Mouse (Mus musculus) CD8-positive naive resting alpha-beta T cell, adult 2 months (primary cell): Measurements from ENCODE around the gene Magee1.
"Not testable (repeated sequence)": the region's sequence is repeated elsewhere in the genome, so short reads cannot be mapped to it uniquely, and the experiment has no call there.

Experiments
- DNase-seq, 2 experiments: peaks; one replicate each; pipeline ENCODE4 v3.0.0; 2022; ENCODE audit warnings: low read depth in 2 of 2, low spot score in 2 of 2

The Magee1 gene

DNA sequence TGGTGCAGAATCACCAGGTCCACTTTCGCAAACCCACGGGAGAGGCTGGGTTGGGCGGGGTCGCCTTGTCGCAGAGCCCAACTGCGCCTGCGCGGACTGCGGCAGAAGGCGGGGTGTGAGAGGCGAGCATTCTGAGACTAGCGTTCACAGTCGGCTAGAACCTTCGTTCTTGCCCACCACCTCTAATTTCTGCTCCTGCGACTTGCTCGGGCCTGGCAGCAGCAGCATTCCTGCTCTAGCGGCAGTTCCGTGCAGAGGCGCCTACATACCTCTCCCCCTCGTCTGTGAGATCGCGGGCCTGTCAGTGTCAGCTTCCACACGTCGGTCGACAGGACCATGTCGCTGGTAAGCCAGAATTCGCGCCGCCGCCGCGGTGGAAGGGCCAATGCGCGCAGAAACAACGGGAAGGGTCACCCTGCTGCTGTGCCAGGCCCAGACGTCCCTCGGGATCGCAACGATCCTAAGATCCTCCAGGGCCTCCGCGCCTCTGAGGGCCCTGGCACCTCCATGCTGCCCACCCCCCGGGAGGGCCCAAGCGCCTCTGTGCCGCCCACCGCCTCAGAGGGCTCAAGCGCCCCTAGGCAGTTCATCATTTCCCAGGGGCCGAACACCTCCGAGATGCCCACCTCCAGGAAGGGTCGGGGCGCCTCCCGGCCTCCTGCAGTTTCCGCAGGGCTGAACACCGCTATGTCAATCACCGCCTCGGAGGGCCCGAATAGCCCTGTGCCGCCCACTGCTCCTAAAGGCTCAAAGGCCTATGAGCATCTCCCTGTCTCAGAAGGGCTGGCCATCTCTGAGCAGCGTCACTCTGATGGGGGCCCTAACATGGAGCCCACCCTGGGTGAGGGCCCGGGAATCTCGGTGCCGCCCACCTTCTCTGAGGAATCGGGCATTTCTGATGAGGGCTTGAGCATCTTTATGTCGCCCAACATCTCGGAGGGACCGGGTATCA, at the start of gene Magee1:
Gene Magee1 (plus strand): TSS at position 104 of the 952 bp plus-strand sequence.
- DNase-seq = peak; percentile 40 to 63

DNA sequence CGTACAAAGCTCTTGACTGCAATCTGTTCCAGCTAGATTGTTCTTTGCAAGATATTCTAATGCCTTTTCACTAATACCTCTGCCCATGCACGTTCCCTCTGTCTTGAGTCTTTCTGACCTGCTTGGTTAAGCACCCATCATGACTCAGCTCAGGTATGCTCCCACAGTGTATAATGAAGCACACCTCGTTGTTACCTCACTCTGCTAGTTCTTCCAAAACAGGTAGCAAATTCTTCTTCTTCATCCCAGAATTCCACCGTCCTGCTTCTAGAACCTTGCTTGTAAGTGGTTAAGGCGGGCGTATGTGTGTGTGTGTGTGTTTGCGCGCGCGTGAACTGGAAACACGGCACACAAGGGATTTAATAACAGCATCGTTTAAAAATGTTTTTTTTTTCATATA, 41.0 kb upstream of the Magee1 start:
- DNase-seq = no peak

DNA sequence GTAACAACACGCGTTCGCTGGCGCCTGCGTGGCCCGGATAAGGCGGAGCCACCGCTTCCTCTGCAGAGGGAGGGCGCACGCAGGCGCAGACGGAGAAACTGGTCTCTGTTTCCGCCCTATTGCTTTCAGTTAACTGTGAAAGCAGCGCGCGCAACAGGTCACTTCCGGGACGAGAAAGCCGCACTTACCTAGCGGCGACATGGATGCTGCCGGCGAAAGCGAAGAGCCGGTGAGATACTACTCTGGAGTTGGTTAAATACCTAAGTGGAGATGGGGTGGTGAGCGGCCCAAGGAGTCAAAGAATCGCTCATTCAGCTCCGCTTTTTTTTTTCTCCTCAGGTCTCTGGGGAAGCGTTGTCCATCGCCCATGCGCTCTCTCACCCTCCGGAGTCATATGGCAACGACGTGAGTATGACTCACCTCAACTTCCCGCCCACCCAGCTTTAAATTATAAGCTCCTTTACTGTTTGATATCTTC, 40.5 kb upstream of the Magee1 start, which contains the start of gene Pbdc1:
Gene Pbdc1 (plus strand): TSS at position 142 of the 478 bp plus-strand sequence.
- DNase-seq = peak; percentile 79 to 90

DNA sequence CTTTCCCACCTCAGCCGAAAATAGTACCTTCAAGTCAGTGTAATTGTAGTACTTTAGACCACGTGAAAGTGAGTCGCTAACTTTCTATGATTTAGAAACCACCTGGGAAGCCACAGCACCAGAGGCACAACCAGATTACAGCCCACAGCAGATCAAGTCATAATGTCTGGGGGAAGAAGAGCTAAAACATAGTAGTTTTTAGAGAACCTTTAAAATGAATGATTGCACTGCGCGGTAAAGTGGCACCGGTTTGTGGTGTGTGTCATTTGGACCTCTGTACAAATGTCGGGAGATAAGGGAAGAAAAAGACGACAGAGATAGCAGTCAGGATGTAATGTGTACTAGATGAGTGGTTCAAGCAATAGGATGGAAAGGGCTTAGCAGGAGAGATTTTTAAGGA, 40.1 kb upstream of the Magee1 start:
- no peak for DNase-seq

DNA sequence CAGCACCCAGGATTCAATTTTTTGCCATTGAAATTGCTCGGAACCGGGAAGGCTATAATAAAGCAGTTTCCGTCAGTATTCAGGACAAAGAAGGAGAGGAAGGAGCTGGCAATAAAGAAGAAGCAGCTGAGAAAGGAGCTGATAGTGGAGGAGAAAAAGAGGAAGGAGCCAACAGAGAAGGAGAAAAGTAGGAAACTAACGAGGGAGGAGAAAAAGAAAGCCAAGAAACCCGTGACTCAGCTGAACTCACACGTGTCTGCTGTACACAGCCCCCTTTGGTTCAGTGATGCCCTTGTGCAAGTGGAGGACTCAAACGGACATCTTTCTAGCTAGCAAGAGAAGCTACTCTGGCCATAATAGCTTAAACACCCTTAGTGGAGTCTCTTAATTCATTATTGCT, 37.2 kb upstream of the Magee1 start:
- not testable (repeated sequence) for DNase-seq

DNA sequence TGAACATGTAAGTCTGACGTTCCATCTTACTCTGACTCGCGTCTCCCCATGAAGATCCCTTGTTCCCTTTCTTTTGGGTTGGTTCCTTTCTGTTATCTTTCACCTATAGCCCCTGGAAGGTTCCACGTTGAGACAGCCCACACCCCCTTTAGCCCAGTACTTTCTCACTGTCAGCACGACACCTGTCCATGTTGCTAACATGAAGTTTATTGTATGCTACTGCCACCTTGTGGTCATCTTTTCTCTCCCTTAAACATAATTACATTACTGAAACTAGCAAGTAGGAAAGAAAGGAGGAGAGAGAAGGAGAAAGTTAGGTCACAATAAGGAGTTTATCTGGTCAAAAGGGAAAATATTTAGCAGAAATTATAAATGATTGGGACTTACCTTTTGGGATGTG, 16.0 kb upstream of the Magee1 start:
- DNase-seq = peak in 1 of 2 experiments; percentile 41

DNA sequence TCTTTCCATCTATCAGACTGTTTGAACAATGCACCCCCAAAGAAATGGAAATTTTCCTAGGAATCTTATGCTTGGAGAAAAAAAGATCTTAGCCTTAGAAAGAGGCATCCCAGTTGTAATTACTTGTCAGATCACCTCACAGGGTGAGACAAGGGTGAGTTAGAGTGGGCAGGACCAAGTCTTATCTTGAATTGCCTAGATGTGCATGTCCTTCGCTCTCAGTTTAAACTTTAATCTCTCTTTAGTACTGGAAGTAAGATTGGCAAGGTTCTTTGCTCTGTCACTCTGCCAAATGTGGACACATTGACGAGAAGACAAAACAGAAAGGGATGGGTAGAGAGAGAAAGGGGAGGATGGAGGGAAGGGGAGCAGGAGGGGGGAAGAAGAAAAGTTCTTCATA, 5.2 kb upstream of the Magee1 start:
- no peak for DNase-seq

DNA sequence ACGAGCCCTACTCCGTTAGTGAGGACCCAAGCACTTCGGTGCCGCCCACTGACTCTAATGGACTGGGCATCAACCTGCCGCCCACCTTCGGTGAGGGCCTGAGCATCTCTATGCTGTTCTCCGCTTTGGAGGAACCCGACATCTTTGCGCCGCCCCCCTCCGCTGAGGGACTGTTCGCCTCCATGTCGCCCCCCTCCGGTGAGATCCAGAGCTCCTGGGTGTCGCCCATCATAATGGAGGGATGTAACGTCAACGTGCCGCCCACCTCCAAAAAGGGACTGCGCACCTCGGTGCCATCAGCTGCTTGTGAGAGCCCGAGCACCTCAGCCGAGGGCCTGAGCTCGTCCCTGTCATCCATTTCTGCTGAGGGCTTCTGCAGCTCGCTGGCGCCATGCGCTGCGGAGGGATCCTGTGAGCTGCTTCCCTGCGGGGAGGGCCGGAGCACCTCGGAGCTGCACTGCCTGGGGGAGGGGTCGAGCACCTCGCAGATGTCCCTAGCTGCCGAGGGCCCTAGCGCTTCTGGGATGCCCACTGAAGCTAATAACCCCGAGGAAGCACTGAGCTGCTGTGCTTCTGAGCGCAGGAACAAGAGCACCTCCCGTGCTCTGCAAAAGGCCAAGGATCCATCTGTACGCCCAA, 1.2 kb downstream of the Magee1 start:
- peak; percentile 65 to 80 for DNase-seq

DNA sequence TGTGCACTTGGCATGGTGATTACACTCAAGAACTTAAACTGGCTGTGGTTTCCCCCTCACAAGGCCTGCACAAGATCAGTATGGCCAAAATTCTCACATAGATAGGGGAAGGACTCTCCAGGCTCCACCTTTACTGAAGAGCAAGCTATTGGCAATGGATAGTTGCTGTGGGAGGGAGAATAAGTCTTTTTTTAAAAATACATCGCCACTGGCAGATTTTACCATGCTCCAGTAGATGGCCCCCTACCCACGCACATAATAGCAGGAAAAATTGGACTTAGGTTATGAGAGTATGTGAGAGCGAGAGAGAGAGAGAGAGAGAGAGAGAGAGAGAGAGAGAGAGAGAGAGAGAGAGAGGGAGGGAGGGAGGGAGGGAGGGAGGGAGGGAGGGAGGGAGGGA, 4.7 kb downstream of the Magee1 start:
- no peak for DNase-seq

DNA sequence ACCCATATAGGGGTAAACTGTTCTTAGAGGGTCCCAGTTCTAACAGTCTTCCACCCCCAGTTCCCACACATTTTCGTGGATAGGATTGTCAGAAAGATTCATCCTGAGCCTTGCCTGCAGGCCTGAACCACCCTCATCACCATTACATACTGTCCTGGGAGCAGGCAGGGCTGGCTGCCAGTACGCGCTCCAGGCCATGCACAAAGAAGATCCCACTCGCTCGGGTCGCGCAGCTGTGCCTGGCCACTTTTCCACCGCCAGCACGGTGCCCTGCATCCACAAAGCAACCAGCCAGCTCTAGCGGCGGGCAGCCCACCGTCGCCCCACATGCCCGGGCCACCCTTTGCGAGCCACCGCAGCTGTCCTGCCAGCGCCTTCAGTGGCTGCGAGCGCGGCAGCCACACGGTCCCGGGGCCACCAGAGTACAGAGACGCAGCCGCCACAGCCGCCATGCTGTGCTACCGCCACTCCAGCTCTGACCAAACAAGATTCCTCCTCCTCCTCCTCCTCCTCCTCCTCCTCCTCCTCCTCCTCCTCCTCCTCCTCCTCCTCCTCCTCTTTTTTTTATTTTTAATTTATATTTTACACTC, 31.8 kb downstream of the Magee1 start:
- DNase-seq = no peak

DNA sequence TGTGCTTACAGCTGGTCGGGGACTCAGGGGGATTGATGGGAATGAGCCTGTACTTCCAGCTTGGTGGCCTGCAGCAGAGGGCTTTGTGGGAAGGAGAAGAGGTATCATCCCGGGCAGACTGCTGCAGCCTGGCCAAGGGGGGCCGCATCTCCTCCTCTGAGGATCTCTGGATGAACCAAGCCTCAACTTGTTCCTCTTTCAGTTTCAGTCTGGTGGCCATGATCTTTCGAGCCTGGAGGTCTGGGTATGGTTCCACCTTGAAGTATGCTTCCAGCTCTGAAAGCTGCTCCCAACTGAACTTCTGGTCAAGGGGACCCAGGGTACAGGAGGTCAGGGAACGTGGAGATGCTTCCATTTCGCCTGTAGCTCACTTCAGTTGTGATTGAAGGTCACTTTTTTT, 44.8 kb downstream of the Magee1 start:
- DNase-seq = not testable (repeated sequence)

DNA sequence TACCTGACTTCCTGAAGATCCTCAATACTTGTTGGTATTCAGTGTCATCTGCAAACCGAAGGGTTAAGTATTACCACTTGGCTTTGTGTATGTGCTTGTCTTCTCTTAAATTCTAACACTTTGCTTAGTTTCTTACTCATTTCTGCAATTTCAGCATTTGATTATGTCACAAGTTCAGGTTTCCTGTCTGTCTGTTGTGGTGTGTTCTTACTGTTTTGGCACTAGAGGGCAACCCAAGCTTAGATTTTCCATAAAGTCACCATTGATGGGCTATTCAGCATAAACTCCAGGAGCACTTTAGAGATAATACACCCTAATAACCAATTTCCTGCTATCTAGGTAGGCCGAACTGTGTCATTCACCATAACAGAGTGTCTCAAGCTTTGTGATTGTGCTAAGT, 47.0 kb downstream of the Magee1 start:
- DNase-seq = no peak
